Mouse (Mus musculus): ENCODE data around the gene Gamt.
"Not testable (repeated sequence)": the region's sequence is repeated elsewhere in the genome, so short reads cannot be mapped to it uniquely, and the experiment has no call there.

Gene Gamt

GRCm38 (mm10) chr10:80258752-80259462 lies 1.9 kb downstream of the Gamt start:
- no peak for DNase-seq (ENCODE audit: low spot score in 2 of 2)

- no peak for DNase-seq (ENCODE audit: low spot score in 2 of 2)
Measured at GRCm38 (mm10) chr10:80257936-80258335, 2.9 kb downstream of the Gamt start.

GRCm38 (mm10) chr10:80255881-80256535 lies 4.8 kb downstream of the Gamt start:
- no peak for DNase-seq (ENCODE audit: low spot score in 2 of 2)

- DNase-seq (ENCODE audit: low spot score in 2 of 2), result no peak
Measured at GRCm38 (mm10) chr10:80254331-80255297, 6.2 kb downstream of the Gamt start.

GRCm38 (mm10) chr10:80253551-80253950 lies 7.3 kb downstream of the Gamt start:
- no peak for DNase-seq (ENCODE audit: low spot score in 2 of 2)

GRCm38 (mm10) chr10:80252493-80253274 lies 8.1 kb downstream of the Gamt start:
- DNase-seq (ENCODE audit: low spot score in 2 of 2), result no peak

- DNase-seq (ENCODE audit: low spot score in 2 of 2), result no peak
Measured at GRCm38 (mm10) chr10:80252011-80252410, 8.8 kb downstream of the Gamt start.

- DNase-seq (ENCODE audit: low spot score in 2 of 2), result no peak
Measured at GRCm38 (mm10) chr10:80250573-80250972, 10.2 kb downstream of the Gamt start.

- no peak for DNase-seq (ENCODE audit: low spot score in 2 of 2)
Measured at GRCm38 (mm10) chr10:80250059-80250458, 10.8 kb downstream of the Gamt start.

GRCm38 (mm10) chr10:80248971-80249640 lies 11.7 kb downstream of the Gamt start, which contains the start of gene Ndufs7:
Gene Ndufs7, plus strand, starts transcription at chr10:80249121.
- peak; percentile 97 to 98 for DNase-seq (ENCODE audit: low spot score in 2 of 2)

- not testable (repeated sequence) for DNase-seq (ENCODE audit: low spot score in 2 of 2)
Measured at GRCm38 (mm10) chr10:80248437-80248836, 12.4 kb downstream of the Gamt start.

- DNase-seq (ENCODE audit: low spot score in 2 of 2), result no peak
Measured at GRCm38 (mm10) chr10:80247849-80248248, 13.0 kb downstream of the Gamt start.

GRCm38 (mm10) chr10:80245600-80245999 lies 15.2 kb downstream of the Gamt start:
- DNase-seq (ENCODE audit: low spot score in 2 of 2), result peak; percentile 45 to 72

GRCm38 (mm10) chr10:80244791-80245399 lies 15.9 kb downstream of the Gamt start:
- DNase-seq (ENCODE audit: low spot score in 2 of 2), result peak in 1 of 2 experiments; percentile 45

- no peak for DNase-seq (ENCODE audit: low spot score in 2 of 2)
Measured at GRCm38 (mm10) chr10:80242607-80243006, 18.2 kb downstream of the Gamt start.

- DNase-seq (ENCODE audit: low spot score in 2 of 2), result no peak
Measured at GRCm38 (mm10) chr10:80242088-80242487, 18.7 kb downstream of the Gamt start.

- DNase-seq (ENCODE audit: low spot score in 2 of 2), result no peak
Measured at GRCm38 (mm10) chr10:80239791-80240190, 21.0 kb downstream of the Gamt start.

- no peak for DNase-seq (ENCODE audit: low spot score in 2 of 2)
Measured at GRCm38 (mm10) chr10:80238306-80238705, 22.5 kb downstream of the Gamt start.

- DNase-seq (ENCODE audit: low spot score in 2 of 2), result no peak
Measured at GRCm38 (mm10) chr10:80237020-80237419, 23.8 kb downstream of the Gamt start.

GRCm38 (mm10) chr10:80236145-80236825 lies 24.5 kb downstream of the Gamt start:
- no peak for DNase-seq (ENCODE audit: low spot score in 2 of 2)

Measured in natural killer cell, adult 2 months (primary cell).